Mouse (Mus musculus): Measurements from ENCODE around the gene Eme2. TPM values are rescaled to one million over a fixed set of nuclear protein-coding genes. Genes with fewer than 3 reads are reported as not detected.

Gene Eme2
- polyA plus RNA-seq, 2 experiments from 2014 or later: 12.8 to 26.0 TPM

GRCm38 (mm10) chr17:24874405-24874745 lies 20.5 kb downstream of the Eme2 start:
- no peak for ATAC-seq

GRCm38 (mm10) chr17:24873695-24874404 lies 21.0 kb downstream of the Eme2 start:
- no peak for ATAC-seq

- no peak for ATAC-seq
Observed at GRCm38 (mm10) chr17:24867914-24868313, 27.0 kb downstream of the Eme2 start.

GRCm38 (mm10) chr17:24865776-24866175 lies 29.1 kb downstream of the Eme2 start, which contains the start of gene Igfals:
Gene Igfals, plus strand, starts transcription at chr17:24865997.
- ATAC-seq: no peak

- ATAC-seq: no peak
Observed at GRCm38 (mm10) chr17:24861785-24862184, 33.1 kb downstream of the Eme2 start.

- no peak for ATAC-seq
Observed at GRCm38 (mm10) chr17:24860076-24860475, 34.8 kb downstream of the Eme2 start.

GRCm38 (mm10) chr17:24858967-24859366 lies 35.9 kb downstream of the Eme2 start:
- no peak for ATAC-seq

GRCm38 (mm10) chr17:24857831-24858470 lies 36.9 kb downstream of the Eme2 start:
- ATAC-seq: no peak

- ATAC-seq: no peak
Observed at GRCm38 (mm10) chr17:24856589-24856988, 38.3 kb downstream of the Eme2 start.

GRCm38 (mm10) chr17:24855838-24856464 lies 38.9 kb downstream of the Eme2 start:
- no peak for ATAC-seq

- ATAC-seq: no peak
Observed at GRCm38 (mm10) chr17:24851381-24852125, 43.3 kb downstream of the Eme2 start.

GRCm38 (mm10) chr17:24850773-24851127 lies 44.1 kb downstream of the Eme2 start:
- no peak for ATAC-seq

- peak; percentile 99 for ATAC-seq
Observed at GRCm38 (mm10) chr17:24850065-24850772, 44.7 kb downstream of the Eme2 start, which contains the start of gene Fahd1. Gene Fahd1, minus strand, starts transcription at chr17:24850364.

- no peak for ATAC-seq
Observed at GRCm38 (mm10) chr17:24849733-24850064, 45.2 kb downstream of the Eme2 start.

GRCm38 (mm10) chr17:24848600-24849031 lies 46.3 kb downstream of the Eme2 start:
- ATAC-seq: no peak

GRCm38 (mm10) chr17:24847386-24847785 lies 47.5 kb downstream of the Eme2 start:
- no peak for ATAC-seq

GRCm38 (mm10) chr17:24844525-24844924 lies 50.4 kb downstream of the Eme2 start:
- ATAC-seq: no peak

- no peak for ATAC-seq
Observed at GRCm38 (mm10) chr17:24842631-24843030, 52.3 kb downstream of the Eme2 start.

GRCm38 (mm10) chr17:24841133-24841532 lies 53.8 kb downstream of the Eme2 start:
- no peak for ATAC-seq

GRCm38 (mm10) chr17:24840341-24840740 lies 54.5 kb downstream of the Eme2 start:
- ATAC-seq: no peak

- no peak for ATAC-seq
Observed at GRCm38 (mm10) chr17:24839842-24840241, 55.0 kb downstream of the Eme2 start, which contains the start of gene Hagh. Gene Hagh, plus strand, starts transcription at chr17:24840143.
